Mouse (Mus musculus) adrenal gland (tissue): ENCODE measurements around the gene Adam11.
"Not testable (repeated sequence)": the region's sequence is repeated elsewhere in the genome, so short reads cannot be mapped to it uniquely, and the experiment has no call there.

Source experiments
- intact Hi-C: fragments of 180-260 bp; cut with DNase I; formaldehyde crosslinking; loops from one replicate; pipeline ENCODE4 v1.15.1; 2025
- long read RNA-seq, 2 experiments: library from polyadenylated mRNA; unstranded; transcript quantifications; one replicate each; pipeline ENCODE4 v2.0.0; 2020; ENCODE audit warnings: borderline replicate concordance in 1 of 2; ENCODE audit not compliant: insufficient replicate concordance in 1 of 2

The Adam11 gene
- long read RNA-seq, experiment 1, partial matches to known transcripts, result 1 of 3 reads
- long read RNA-seq, experiment 1, other reads (novel, unspliced or antisense), result 2 of 3 reads
- long read RNA-seq, experiment 2, partial matches to known transcripts, result 0 of 3 reads
- long read RNA-seq, experiment 2, other reads (novel, unspliced or antisense), result 3 of 3 reads

- intact Hi-C loops, result no loop called here
These were observed at the start of gene Adam11 for GRCm38 (mm10) chr11:102761309-102762210. TSS of gene Adam11 (plus strand) at chr11:102761439.

GRCm38 (mm10) chr11:102712411-102712810 lies 48.8 kb upstream of the Adam11 start:
- intact Hi-C loops, result no loop called here

DNA sequence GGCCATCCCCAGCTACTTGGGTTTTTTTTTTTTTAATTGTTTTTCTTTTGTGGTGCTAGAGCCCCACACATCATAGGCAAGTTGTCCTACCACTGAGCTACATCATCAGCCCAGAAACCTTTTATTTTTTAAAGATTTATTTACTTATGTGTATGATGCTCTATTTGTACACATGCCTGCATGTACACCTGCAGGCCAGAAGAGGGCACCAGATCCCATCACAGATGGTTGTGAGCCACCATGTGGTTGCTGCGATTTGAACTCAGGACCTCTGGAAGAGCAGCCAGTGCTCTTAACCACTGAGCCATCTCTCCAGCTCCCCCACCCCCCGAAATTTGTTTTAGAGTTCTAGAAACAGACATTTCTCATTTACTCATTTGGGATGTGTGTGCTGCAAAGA lies 46.7 kb upstream of the Adam11 start:
- intact Hi-C loops, result not testable (repeated sequence)

- intact Hi-C loops, result no loop called here
These were observed 45.1 kb upstream of the Adam11 start for GRCm38 (mm10) chr11:102716135-102716534.

DNA sequence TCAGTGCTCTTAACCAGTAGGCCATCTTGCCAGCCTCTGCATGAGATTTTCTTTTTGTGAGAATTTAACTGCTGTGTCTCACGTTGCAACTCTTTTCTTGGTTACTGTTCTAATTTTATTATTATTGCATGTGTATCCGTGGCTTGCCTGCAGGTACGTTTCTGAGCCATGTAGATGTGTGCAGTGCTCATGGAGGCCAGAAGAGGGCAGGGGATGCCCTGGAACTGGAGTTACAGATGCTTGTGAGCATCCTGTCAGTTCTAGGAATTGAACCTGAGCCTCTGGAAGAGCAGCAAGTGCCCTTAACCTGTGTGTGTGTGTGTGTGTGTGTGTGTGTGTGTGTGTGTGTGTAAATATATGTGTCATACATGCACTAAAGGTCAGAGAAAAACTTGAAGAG lies 35.7 kb upstream of the Adam11 start:
- intact Hi-C loops, result no loop called here

- intact Hi-C loops, result no loop called here
These were observed 32.6 kb upstream of the Adam11 start for GRCm38 (mm10) chr11:102728614-102729013.

GRCm38 (mm10) chr11:102729835-102730234 lies 31.4 kb upstream of the Adam11 start:
- intact Hi-C loops, result no loop called here

- intact Hi-C loops, result no loop called here
These were observed 29.9 kb upstream of the Adam11 start for GRCm38 (mm10) chr11:102731366-102731765.

DNA sequence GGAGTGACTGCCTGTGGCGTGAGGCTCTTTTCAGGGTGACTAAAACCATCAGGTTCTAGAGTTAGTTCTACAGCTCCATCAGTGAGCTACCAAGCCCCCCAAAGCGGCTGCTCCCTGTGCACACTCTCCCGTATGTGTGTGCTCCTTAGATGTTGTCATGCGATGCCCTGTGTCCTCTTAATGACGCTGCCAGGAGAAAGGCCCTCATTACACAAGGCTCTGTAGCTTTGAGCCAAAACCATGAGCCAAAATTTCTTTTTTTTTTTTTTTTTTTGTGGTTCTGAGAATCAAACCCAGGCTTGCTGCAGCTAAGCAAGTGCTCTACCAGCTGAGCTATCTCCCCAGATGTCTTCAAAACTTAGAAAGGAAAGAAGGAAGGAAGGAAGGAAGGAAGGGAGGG lies 28.1 kb upstream of the Adam11 start:
- intact Hi-C loops, result no loop called here

GRCm38 (mm10) chr11:102734961-102735360 lies 26.3 kb upstream of the Adam11 start:
- intact Hi-C loops, result loop anchor here (5.0 kb wide), 1 partner anchor 37 kb away; no protein-coding TSS in a partner anchor

- intact Hi-C loops, result loop anchor here (5.0 kb wide), 1 partner anchor 34 kb away; no protein-coding TSS in a partner anchor
These were observed 23.2 kb upstream of the Adam11 start for GRCm38 (mm10) chr11:102738046-102738445.

DNA sequence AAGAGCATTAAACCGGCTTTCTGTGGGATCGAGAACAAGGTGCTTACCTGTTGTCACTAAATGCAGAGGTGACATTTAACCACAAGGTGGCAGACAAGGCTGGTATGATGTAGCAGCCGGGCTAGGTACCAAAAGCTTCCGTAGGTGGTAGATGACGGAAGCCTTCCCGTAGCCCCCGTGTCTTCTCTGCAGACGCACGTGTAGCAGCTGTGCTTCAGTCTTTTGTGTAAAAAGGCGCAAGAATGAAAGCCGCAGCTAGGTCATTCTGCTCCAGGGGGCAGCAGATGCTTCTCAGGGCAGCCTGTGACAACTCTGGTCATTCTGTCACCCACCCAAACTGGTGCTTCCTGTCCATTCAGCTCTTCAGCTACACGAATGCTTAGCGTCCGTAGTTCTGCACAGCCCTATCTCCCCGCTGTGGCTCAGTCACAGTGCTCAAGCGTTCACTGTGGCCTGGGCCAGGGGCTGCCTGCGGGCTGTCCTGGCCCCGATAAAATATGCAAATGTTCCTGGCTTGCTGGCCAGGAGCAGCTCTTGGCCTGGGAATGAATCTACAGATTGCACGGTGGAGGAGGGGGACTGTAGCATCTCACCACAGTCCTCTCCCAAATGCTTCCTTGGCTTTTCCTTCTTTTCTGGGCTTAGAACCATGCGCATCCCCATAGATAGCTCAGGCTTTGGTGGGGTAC lies 21.8 kb upstream of the Adam11 start:
- intact Hi-C loops, result loop anchor here (5.0 kb wide), 1 partner anchor 33 kb away; no protein-coding TSS in a partner anchor

GRCm38 (mm10) chr11:102740634-102741033 lies 20.6 kb upstream of the Adam11 start:
- intact Hi-C loops, result no loop called here

GRCm38 (mm10) chr11:102741129-102741950 lies 19.9 kb upstream of the Adam11 start:
- intact Hi-C loops, result no loop called here

GRCm38 (mm10) chr11:102742066-102742465 lies 19.2 kb upstream of the Adam11 start:
- intact Hi-C loops, result no loop called here

- intact Hi-C loops, result no loop called here
These were observed 18.4 kb upstream of the Adam11 start for GRCm38 (mm10) chr11:102742843-102743242.

DNA sequence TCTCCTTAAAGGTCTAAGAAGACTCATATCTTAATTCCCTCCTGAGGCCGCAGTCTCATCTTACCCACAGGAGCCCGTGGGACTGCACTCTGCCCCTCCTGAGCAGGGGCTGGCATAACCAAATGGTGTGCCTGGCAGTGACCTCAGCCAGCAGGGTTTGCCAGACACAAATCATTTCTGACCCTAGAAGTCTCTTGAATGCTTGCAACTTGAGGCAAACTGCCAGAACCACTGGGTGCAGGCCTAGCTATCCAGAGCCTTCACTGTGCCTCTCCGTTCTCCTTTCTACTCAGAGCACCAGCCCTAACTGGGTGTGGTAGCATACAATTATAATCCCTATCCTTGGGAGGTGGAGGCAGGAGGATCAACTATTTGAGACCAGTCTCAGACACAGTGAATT lies 16.5 kb upstream of the Adam11 start:
- intact Hi-C loops, result no loop called here

- intact Hi-C loops, result no loop called here
These were observed 13.4 kb upstream of the Adam11 start for GRCm38 (mm10) chr11:102747866-102748265.

- intact Hi-C loops, result no loop called here
These were observed 12.9 kb upstream of the Adam11 start for GRCm38 (mm10) chr11:102748381-102748780.

- intact Hi-C loops, result no loop called here
These were observed 11.5 kb upstream of the Adam11 start for GRCm38 (mm10) chr11:102749712-102750111.
